Mouse (Mus musculus) cerebellum, postnatal 4 days (tissue): ENCODE results near the gene Pwwp2a.

Experiments
- DNase-seq, 2 experiments: peaks; one replicate each; pipeline ENCODE4 v3.0.0; 2022; ENCODE audit warnings: low spot score in 2 of 2, mixed read lengths in 1 of 2

Gene Pwwp2a

GRCm38 (mm10) chr11:43723411-43723810 lies 41.6 kb downstream of the Pwwp2a start:
- no peak for DNase-seq

DNA sequence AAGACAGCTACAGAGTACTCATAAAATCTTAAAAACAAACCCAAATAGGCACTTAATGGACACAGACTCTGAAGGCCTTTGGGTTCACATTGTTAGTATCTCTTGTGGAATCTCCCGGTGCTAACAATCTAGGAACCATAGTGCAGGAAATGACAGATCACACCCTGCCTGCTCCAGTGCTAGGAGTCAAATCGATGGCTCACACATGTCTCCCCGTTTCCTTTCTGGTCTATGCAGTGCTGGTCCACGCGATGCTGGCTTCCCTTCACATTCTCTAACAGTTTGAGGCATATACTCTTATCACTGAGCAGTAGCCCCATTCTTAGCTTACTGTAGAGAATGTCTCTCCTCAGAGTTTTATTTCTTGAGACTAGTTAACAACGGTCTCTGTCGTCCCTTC lies 46.0 kb downstream of the Pwwp2a start:
- no peak for DNase-seq

- no peak for DNase-seq
These were observed 47.0 kb downstream of the Pwwp2a start for GRCm38 (mm10) chr11:43728737-43729301.

DNA sequence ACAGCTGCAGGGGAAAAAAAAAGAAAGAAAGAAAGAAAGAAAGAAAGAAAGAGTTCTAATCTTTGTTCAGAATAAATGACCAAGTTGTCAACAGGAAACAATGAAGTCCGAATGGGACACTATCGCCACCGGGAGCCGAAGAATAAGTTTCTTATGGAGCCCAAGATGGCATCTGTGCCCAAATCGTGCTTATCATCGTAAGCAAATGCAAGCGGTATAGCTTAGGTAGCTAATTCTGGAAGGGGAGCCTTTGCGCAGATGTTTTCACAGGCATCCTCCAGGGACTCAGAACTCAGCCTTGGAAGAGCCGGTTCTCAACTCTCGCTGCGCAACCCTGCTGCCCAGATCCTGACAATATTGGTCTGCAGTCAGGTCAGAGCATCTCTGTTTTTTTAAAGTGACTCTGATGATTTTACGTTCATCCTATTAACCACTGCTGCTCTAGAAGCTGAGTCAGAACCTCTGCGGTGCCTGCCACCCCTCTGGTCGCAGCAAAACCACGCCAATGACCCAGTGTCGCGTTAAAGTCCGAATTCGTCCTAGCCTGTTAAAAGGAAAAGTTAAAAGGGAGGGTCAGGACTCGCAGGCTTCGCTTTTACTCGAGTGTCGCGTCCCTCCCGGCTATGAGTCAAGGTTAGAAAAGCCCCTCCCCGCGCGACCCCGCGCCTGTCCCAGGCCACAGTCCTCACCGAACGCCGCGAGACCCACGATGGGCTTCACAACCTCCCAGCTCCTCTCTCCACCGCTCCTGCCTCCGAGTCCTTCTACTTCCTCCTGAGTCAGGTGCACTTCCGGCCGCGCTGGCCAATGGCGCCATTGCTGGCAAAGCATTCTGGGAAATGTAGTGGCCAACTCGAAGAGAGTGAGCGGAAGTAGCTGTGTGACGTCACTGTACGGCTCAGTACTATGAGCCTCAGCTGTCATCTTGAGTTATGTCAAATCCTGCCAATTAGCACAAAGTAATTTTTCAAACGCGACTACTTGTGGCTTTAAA lies 65.7 kb downstream of the Pwwp2a start, which contains the start of gene Ttc1:
Gene Ttc1, minus strand, starts transcription at position 776 of the 994 bp plus-strand sequence.
- DNase-seq = peak; percentile 89 to 94

DNA sequence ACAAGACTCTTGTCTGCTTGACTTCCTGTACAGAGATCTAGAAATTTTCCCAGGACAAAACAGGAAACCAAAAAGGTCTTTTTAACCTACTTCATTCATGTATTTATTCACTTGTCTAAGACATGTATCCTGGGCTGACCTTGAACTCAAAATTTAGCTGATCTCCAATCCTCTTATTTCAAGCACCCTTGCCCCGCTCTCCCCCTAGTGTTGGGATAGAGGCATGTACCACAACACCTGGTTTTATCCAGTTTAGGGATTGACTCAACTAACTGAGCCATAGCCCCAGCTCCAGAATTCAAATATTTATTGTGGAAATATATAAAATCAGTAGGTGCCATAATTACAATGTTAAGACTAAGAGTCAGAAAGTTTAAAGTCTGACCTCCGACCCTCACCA lies 69.7 kb downstream of the Pwwp2a start:
- no peak for DNase-seq

DNA sequence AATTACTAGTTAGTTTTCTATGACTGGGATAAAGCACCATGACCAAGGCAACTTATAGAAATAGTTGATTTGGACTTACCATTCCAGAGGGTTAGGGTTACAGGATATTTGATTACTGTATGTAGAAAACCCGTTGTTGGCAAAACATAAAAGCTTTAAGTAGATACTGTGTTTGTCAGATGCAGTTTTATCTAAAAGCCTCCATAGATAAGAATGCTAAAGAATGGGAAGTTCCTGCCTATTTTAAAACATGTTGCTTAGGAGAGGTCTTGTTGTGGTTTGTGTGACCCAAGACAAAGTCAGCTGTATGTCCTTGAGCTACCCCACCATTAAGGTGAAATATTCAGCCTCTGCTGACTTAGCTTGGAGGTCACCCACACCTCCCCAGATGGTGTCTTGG lies 72.8 kb downstream of the Pwwp2a start:
- DNase-seq = no peak

GRCm38 (mm10) chr11:43755411-43755810 lies 73.6 kb downstream of the Pwwp2a start:
- no peak for DNase-seq

GRCm38 (mm10) chr11:43758436-43758835 lies 76.6 kb downstream of the Pwwp2a start:
- DNase-seq = no peak

- DNase-seq = peak; percentile 33 to 74
These were observed 85.3 kb downstream of the Pwwp2a start for GRCm38 (mm10) chr11:43766922-43767648.

- no peak for DNase-seq
These were observed 86.0 kb downstream of the Pwwp2a start for GRCm38 (mm10) chr11:43767749-43768148.

DNA sequence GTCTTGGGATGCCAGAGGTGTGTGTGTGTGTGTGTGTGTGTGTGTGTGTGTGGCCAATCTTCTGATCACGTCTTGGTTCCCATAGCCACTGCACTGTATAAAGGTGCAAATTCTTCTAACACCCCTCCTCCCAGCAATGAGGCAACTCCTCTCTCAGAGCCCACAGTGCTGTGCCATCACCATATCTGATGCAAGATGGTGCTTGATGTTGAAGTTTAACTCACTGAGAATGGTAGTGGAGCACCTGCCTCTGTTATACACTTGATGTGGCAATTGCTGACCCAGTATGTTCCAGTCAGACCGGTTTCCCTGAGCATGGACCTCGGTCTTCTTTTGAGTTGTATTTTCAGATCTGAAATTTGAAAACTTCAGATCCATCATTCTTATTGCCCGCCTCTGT lies 88.3 kb downstream of the Pwwp2a start:
- no peak for DNase-seq
